Mouse (Mus musculus) layer of hippocampus, postnatal 10 days (tissue): ENCODE measurements around the gene Gm20422. TPM values are rescaled to one million over a fixed set of nuclear protein-coding genes. Genes with fewer than 3 reads are reported as not detected.
"Not testable (repeated sequence)": the region's sequence is repeated elsewhere in the genome, so short reads cannot be mapped to it uniquely, and the experiment has no call there.

Source experiments
- DNase-seq, 2 experiments: peaks; one replicate each; pipeline ENCODE4 v3.0.0; 2021; ENCODE audit warnings: low spot score in 2 of 2
- total RNA-seq, 2 experiments: library from RNA; stranded (reverse); gene quantifications; 2 replicates each; pipeline ENCODE4 v1.2.3; 2021

Gm20422 gene
- total RNA-seq, 2 experiments from 2014 or later: 0.91 TPM; not detected in 1

DNA sequence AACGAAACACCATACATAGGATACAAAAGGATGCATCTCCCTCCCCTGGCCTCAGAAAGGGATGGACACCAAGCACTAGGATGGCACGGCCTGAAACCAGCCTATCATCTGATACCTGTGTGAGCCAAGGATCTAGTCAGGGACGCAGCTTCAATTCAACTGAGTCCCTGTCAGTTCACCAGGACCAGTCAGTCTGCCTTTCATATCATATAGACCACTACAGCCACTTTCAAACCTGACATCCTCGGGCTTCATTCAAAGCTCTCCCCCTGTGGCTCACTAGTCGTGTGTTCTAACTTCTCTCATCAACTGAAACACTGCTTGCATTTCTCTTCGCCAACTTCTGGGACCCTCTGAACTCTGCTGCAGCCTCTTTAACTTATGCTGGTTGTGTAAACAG lies 59.3 kb downstream of the Gm20422 start:
- DNase-seq: no peak

- DNase-seq: no peak
Observed at GRCm38 (mm10) chr8:69713516-69713915, 61.2 kb downstream of the Gm20422 start.

GRCm38 (mm10) chr8:69710624-69711023 lies 64.1 kb downstream of the Gm20422 start, which contains the start of gene Zfp869:
Gene Zfp869 (minus strand): TSS chr8:69710724.
- not testable (repeated sequence) for DNase-seq

- DNase-seq: no peak
Observed at GRCm38 (mm10) chr8:69701810-69702209, 72.9 kb downstream of the Gm20422 start.

Other genes starting within 250 kb of the Gm20422 start
- 10 to 100 TPM; 17.1 to 17.6 TPM for gene Zfp868, start 149.3 kb downstream of the Gm20422 start, total RNA-seq
- gene Zfp964, start 120.4 kb downstream of the Gm20422 start, total RNA-seq: 1 to 10 TPM; 3.4 to 3.7 TPM
- 10 to 100 TPM; 17.1 to 20.0 TPM for gene Zfp869, start 64.2 kb downstream of the Gm20422 start, total RNA-seq
- gene Zfp963, start 24.9 kb downstream of the Gm20422 start, total RNA-seq: 1 to 10 TPM; 4.7 to 6.7 TPM
- 10 to 100 TPM; 44.9 to 49.6 TPM for gene Atp13a1, start 16.3 kb upstream of the Gm20422 start, total RNA-seq
- gene Zfp866, start 16.3 kb upstream of the Gm20422 start, total RNA-seq: 10 to 100 TPM; 30.8 to 32.6 TPM
- 10 to 100 TPM; 27.0 to 41.3 TPM for gene Gmip, start 33.8 kb upstream of the Gm20422 start, total RNA-seq
- 1 to 10 TPM; 1.7 to 1.9 TPM for gene Lpar2, start 47.5 kb upstream of the Gm20422 start, total RNA-seq
- gene Pbx4, start 57.6 kb upstream of the Gm20422 start, total RNA-seq: 10 to 100 TPM; 18.8 to 25.4 TPM
- gene Cilp2, start 112.8 kb upstream of the Gm20422 start, total RNA-seq: 1 to 10 TPM; 2.5 to 2.8 TPM
- under 1 TPM; 0.49 to 0.62 TPM for gene Tssk6, start 127.3 kb upstream of the Gm20422 start, total RNA-seq
- gene Ndufa13, start 127.7 kb upstream of the Gm20422 start, total RNA-seq: 100 to 1,000 TPM; 137 to 147 TPM
- gene Yjefn3, start 127.8 kb upstream of the Gm20422 start, total RNA-seq: 10 to 100 TPM; 11.8 to 14.1 TPM
- 10 to 100 TPM; 40.9 to 43.3 TPM for gene Gatad2a, start 221.5 kb upstream of the Gm20422 start, total RNA-seq